Mouse (Mus musculus): ENCODE measurements around the gene Arntl. TPM values are rescaled to one million over a fixed set of nuclear protein-coding genes. Genes with fewer than 3 reads are reported as not detected.

Gene Arntl
- polyA plus RNA-seq (2021), result 12.9 TPM

- no peak for TF ChIP-seq CTCF (IDR thresholded peaks at IDR 0.05)
- CTCF ChIA-PET, result interaction anchor here (0.6 to 1.1 kb wide), 3 partner anchors 14 to 387 kb away, joined by 3 read pairs; no protein-coding TSS in a partner anchor
- POLR2A ChIA-PET, result interaction anchor here (0.6 to 0.7 kb wide), 3 partner anchors 70 to 831 kb away, joined by 3 to 6 read pairs (median 4); no protein-coding TSS in a partner anchor
- no peaks in the 10 kb centered on the region for H3K27me3 ChIP-seq
- ATAC-seq (peak; percentile 91), DNase-seq (ENCODE audit: low read depth, low spot score) (peak; percentile 100)
- in situ Hi-C loops (cut with MboI; ENCODE audit: low pct_unique_long_range_greater_than_20kb), result loop anchor here (5.0 kb wide), 2 partner anchors 35 to 60 kb away; no protein-coding TSS in a partner anchor
Observed at GRCm38 (mm10) chr7:113206644-113207470, at the start of gene Arntl. TSS of gene Arntl (plus strand) at chr7:113207465.

- POLR2A ChIA-PET, result interaction anchor here (0.6 kb wide), 1 partner anchor 14 kb away, joined by 3 read pairs; no protein-coding TSS in a partner anchor
- CTCF ChIA-PET, result interaction anchor here (1.5 kb wide), 1 partner anchor 12 kb away, joined by 4 read pairs; no protein-coding TSS in a partner anchor
Observed at GRCm38 (mm10) chr7:113161077-113161698, 46.1 kb upstream of the Arntl start.

GRCm38 (mm10) chr7:113164719-113165118 is 42.5 kb upstream of the Arntl start:
- in situ Hi-C loops (cut with MboI; ENCODE audit: low pct_unique_long_range_greater_than_20kb), result no loop called here
- POLR2A ChIA-PET, result no interaction called here
- no peak for DNase-seq (ENCODE audit: low read depth, low spot score)
- TF ChIP-seq CTCF (IDR thresholded peaks at IDR 0.05), result no peak
- CTCF ChIA-PET, result no interaction called here
- no peaks in the 10 kb centered on the region for H3K27me3 ChIP-seq
- ATAC-seq, result no peak

More at GRCm38 (mm10) chr7:113161077-113161698, 46.1 kb upstream of the Arntl start:
- DNase-seq (ENCODE audit: low read depth, low spot score) (no peak), ATAC-seq (no peak)
- in situ Hi-C loops (cut with MboI; ENCODE audit: low pct_unique_long_range_greater_than_20kb), result no loop called here
- no peak for TF ChIP-seq CTCF (IDR thresholded peaks at IDR 0.05)
- no peaks in the 10 kb centered on the region for H3K27me3 ChIP-seq

- ATAC-seq (no peak), DNase-seq (ENCODE audit: low read depth, low spot score) (no peak)
- in situ Hi-C loops (cut with MboI; ENCODE audit: low pct_unique_long_range_greater_than_20kb), result no loop called here
- TF ChIP-seq CTCF (IDR thresholded peaks at IDR 0.05), result peak; percentile 67
- CTCF ChIA-PET, result interaction anchor here (0.5 to 1.6 kb wide), 6 partner anchors 16 to 144 kb away, joined by 3 read pairs; no protein-coding TSS in a partner anchor
- POLR2A ChIA-PET, result no interaction called here
- no peaks in the 10 kb centered on the region for H3K27me3 ChIP-seq
Observed at GRCm38 (mm10) chr7:113167092-113167491, 40.2 kb upstream of the Arntl start.

GRCm38 (mm10) chr7:113168609-113169008 is 38.7 kb upstream of the Arntl start:
- ChIA-PET CTCF (interaction anchor here (0.9 to 1.4 kb wide), 4 partner anchors 9 to 25 kb away, joined by 3 to 4 read pairs (median 3); no protein-coding TSS in a partner anchor), POLR2A (no interaction called here)
- DNase-seq (ENCODE audit: low read depth, low spot score) (no peak), ATAC-seq (no peak)
- H3K27me3 ChIP-seq, result no peaks in the 10 kb centered on the region
- in situ Hi-C loops (cut with MboI; ENCODE audit: low pct_unique_long_range_greater_than_20kb), result no loop called here
- no peak for TF ChIP-seq CTCF (IDR thresholded peaks at IDR 0.05)

- CTCF ChIA-PET, result interaction anchor here (0.9 kb wide), 1 partner anchor 9 kb away, joined by 5 read pairs; no protein-coding TSS in a partner anchor
- no peak for DNase-seq (ENCODE audit: low read depth, low spot score)
- TF ChIP-seq CTCF (IDR thresholded peaks at IDR 0.05), result no peak
- in situ Hi-C loops (cut with MboI; ENCODE audit: low pct_unique_long_range_greater_than_20kb), result no loop called here
- no peaks in the 10 kb centered on the region for H3K27me3 ChIP-seq
- POLR2A ChIA-PET, result no interaction called here
- no peak for ATAC-seq
Observed at GRCm38 (mm10) chr7:113172425-113172824, 34.8 kb upstream of the Arntl start.

GRCm38 (mm10) chr7:113175481-113175880 is 31.8 kb upstream of the Arntl start:
- CTCF ChIA-PET, result no interaction called here
- TF ChIP-seq CTCF (IDR thresholded peaks at IDR 0.05), result no peak
- DNase-seq (ENCODE audit: low read depth, low spot score), result no peak

GRCm38 (mm10) chr7:113178073-113178472 is 29.2 kb upstream of the Arntl start:
- no peak for TF ChIP-seq CTCF (IDR thresholded peaks at IDR 0.05)
- ATAC-seq (no peak), DNase-seq (ENCODE audit: low read depth, low spot score) (no peak)
- CTCF ChIA-PET, result interaction anchor here (1.3 kb wide), 1 partner anchor 9 kb away, joined by 4 read pairs; no protein-coding TSS in a partner anchor
- no peaks in the 10 kb centered on the region for H3K27me3 ChIP-seq
- POLR2A ChIA-PET, result no interaction called here
- in situ Hi-C loops (cut with MboI; ENCODE audit: low pct_unique_long_range_greater_than_20kb), result no loop called here

More at GRCm38 (mm10) chr7:113175481-113175880, 31.8 kb upstream of the Arntl start:
- POLR2A ChIA-PET, result no interaction called here
- H3K27me3 ChIP-seq, result no peaks in the 10 kb centered on the region
- no peak for ATAC-seq
- in situ Hi-C loops (cut with MboI; ENCODE audit: low pct_unique_long_range_greater_than_20kb), result no loop called here

- TF ChIP-seq CTCF (IDR thresholded peaks at IDR 0.05), result no peak
- in situ Hi-C loops (cut with MboI; ENCODE audit: low pct_unique_long_range_greater_than_20kb), result no loop called here
- no peaks in the 10 kb centered on the region for H3K27me3 ChIP-seq
- CTCF ChIA-PET, result interaction anchor here (1.3 to 1.5 kb wide), 2 partner anchors 10 to 37 kb away, joined by 4 read pairs; no protein-coding TSS in a partner anchor
- ATAC-seq (no peak), DNase-seq (ENCODE audit: low read depth, low spot score) (no peak)
- POLR2A ChIA-PET, result no interaction called here
Observed at GRCm38 (mm10) chr7:113183787-113184186, 23.5 kb upstream of the Arntl start.

GRCm38 (mm10) chr7:113185056-113185455 is 22.2 kb upstream of the Arntl start:
- in situ Hi-C loops (cut with MboI; ENCODE audit: low pct_unique_long_range_greater_than_20kb), result no loop called here
- DNase-seq (ENCODE audit: low read depth, low spot score) (no peak), ATAC-seq (no peak)
- ChIA-PET CTCF (interaction anchor here (1.1 to 1.9 kb wide), 4 partner anchors 10 to 38 kb away, joined by 3 to 5 read pairs (median 4); no protein-coding TSS in a partner anchor), POLR2A (no interaction called here)
- no peaks in the 10 kb centered on the region for H3K27me3 ChIP-seq
- no peak for TF ChIP-seq CTCF (IDR thresholded peaks at IDR 0.05)

Data from Patski (cell line).